Mouse (Mus musculus) cortical plate, adult 2 months (tissue): ENCODE measurements around the gene Tbp. TPM values are rescaled to one million over a fixed set of nuclear protein-coding genes. Genes with fewer than 3 reads are reported as not detected.
A peak's percentile ranks its signal among the peaks of the same experiment; 100 is the strongest.

Experiments used
- H3K27ac ChIP-seq: fragments of 200-500 bp; 2 replicates; pipeline ENCODE4 v1.5.1; 2012; ENCODE audit warnings: low read length, control low read depth, inconsistent platforms; ENCODE audit not compliant: insufficient read depth
- H3K4me1 ChIP-seq: fragments of 200-500 bp; 2 replicates; pipeline ENCODE4 v1.6.1; 2011; ENCODE audit warnings: low read length; ENCODE audit not compliant: control insufficient read depth, insufficient read depth
- H3K4me3 ChIP-seq: fragments of 200-500 bp; 2 replicates; pipeline ENCODE4 v1.5.1; 2011; ENCODE audit warnings: mild to moderate bottlenecking, low read length, control low read depth; ENCODE audit not compliant: insufficient read depth
- CTCF ChIP-seq: fragments of 200-500 bp; IDR thresholded peaks from 2 replicates; pipeline ENCODE4 v1.5.1; 2011; ENCODE audit warnings: mild to moderate bottlenecking, control low read depth, low read length; ENCODE audit not compliant: insufficient read depth; ENCODE audit errors: extremely low read depth
- POLR2A ChIP-seq: fragments of 200-500 bp; IDR thresholded peaks from 2 replicates; pipeline ENCODE4 v1.6.1; 2011; ENCODE audit warnings: mild to moderate bottlenecking, low read length, control low read depth; ENCODE audit not compliant: insufficient read depth; ENCODE audit errors: extremely low read depth
- polyA plus RNA-seq: library from polyadenylated mRNA; depleted of rRNA; stranded (reverse); fragments of >200 nt; gene quantifications from 2 replicates; pipeline ENCODE4 v1.2.3, GENCODE M21; 2012

Tbp gene
- polyA plus RNA-seq, 1 experiment: 40.8 TPM

DNA sequence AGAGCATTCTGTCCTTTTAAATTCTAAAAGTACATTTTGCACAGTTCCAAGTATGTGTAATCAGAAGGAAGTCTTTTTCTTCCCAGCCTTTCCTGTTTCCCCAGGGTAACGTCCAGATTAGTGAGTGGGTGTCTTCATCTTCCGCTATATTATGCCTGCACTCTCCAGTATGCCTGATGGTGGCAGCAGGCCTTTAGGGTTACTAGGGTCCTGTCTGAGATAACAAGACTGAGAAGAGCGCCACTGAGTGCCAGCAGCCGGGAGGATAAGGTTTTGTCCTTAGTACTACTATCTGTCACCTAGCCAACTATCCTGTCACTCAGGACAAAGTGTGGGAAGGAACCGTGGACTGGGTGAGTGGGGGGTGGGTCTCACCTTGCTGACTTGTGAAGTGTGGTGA lies 18.1 kb downstream of the Tbp start:
- Histone ChIP-seq H3K4me1 (no peaks in the 10 kb centered on the region), H3K4me3 (no peak overlapping the region), H3K27ac (no peak overlapping the region)
- no peak for TF ChIP-seq CTCF
- no peak for TF ChIP-seq POLR2A

- Histone ChIP-seq H3K4me3 (no peak overlapping the region), H3K4me1 (no peaks in the 10 kb centered on the region), H3K27ac (no peak overlapping the region)
- TF ChIP-seq CTCF (no peak), POLR2A (no peak)
These were observed 18.5 kb downstream of the Tbp start for GRCm38 (mm10) chr17:15518186-15518585.

GRCm38 (mm10) chr17:15518766-15519165 lies 19.1 kb downstream of the Tbp start:
- no peak for TF ChIP-seq CTCF
- TF ChIP-seq POLR2A: no peak
- H3K4me1 ChIP-seq: no peaks in the 10 kb centered on the region
- H3K4me3 ChIP-seq: no peak overlapping the region
- no peak overlapping the region for H3K27ac ChIP-seq

DNA sequence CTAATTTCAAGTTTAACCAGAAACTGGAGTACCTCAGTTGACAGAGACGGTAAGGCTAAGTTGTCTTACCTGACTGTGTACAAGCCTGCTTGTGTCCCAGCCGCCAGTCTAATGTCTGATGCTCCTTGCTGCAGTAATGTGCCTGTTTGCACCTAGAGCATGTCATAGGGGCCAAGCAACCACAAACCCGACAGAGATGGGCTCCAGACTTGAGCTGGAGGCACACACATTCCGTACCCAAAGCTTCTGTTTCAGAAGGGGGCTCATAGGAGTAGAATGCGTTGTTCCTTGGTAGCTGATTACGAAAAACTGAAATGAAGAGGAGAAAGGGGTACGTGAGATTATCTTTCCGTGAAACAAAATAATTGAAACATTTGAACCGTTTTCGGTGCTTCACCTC lies 26.6 kb downstream of the Tbp start:
- no peak overlapping the region for H3K27ac ChIP-seq
- H3K4me3 ChIP-seq: peak overlapping the region; percentile 42
- TF ChIP-seq POLR2A (no peak), CTCF (no peak)
- H3K4me1 ChIP-seq: peaks cover 4% of the 10 kb centered on the region; the same call in 1 of the 2 replicates

DNA sequence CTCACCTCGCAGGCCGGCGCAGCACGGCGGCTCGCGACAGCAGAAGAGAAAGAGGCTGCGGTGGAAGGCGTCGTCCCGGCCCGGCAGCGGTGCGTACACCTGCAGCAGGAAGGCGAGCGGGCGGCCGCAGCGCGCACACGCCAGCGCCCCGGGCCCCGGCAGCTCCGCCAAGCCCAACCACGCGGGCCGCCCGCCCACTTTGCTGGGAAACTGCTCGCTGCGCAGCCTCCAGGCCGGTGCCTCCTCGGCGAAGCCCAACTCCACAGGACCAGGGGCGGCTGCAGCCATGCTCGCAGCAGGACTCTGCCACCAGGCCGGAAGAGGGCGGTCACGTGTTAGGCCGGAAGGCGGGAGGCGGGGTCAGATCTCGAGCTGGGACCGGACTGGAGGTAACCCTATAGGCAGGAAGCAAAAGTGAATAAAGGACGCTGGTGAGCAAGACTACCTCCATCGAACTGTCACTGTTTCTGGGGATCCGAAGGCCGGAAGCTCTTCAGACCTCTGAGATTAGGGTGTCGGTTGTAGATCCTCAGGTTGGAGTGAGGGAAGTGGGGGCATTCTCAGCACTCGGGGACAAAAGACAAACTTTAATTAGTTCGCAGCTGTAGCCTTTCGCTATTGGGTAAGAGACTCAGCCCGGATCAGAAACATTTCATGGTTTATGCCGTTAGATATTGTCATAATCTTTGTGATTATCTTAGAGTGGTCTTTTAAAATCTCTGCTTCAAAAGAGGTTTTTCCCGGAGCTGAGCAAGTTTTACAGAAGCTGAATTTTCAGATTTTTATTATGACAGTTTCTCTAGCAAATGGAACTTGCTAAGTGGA lies 27.5 kb downstream of the Tbp start, which contains the start of gene Pdcd2:
Gene Pdcd2, minus strand, starts transcription at position 316 of the 825 bp plus-strand sequence.
- peak within 1 kb of the TSS; percentile 42 for H3K4me3 ChIP-seq
- H3K27ac ChIP-seq: no peak within 1 kb of the TSS; the same call in 1 of the 2 replicates
- H3K4me1 ChIP-seq: peaks cover 4% of the 10 kb centered on the region; the same call in 1 of the 2 replicates
- no peak for TF ChIP-seq CTCF
- peak; percentile 72 for TF ChIP-seq POLR2A

DNA sequence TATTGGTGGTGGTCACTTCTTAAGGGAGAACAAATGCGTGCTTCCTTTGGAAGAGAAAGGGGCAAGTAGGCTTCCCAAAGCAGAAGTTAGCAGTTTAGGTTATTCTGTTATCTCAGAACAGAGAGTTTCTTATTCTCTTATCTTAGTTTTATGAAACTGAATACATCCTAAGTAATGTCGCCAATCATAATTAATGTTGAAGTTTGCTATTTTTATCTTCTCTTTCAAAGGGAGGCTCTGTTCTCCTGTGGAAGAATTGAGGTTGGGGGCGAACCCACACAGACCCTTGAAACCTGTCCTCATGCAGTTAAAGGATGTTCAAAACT lies 28.1 kb downstream of the Tbp start:
- H3K4me1 ChIP-seq: peaks cover 4% of the 10 kb centered on the region; the same call in 1 of the 2 replicates
- H3K27ac ChIP-seq: no peak overlapping the region
- H3K4me3 ChIP-seq: no peak overlapping the region; the same call in 1 of the 2 replicates
- TF ChIP-seq CTCF: no peak
- no peak for TF ChIP-seq POLR2A

DNA sequence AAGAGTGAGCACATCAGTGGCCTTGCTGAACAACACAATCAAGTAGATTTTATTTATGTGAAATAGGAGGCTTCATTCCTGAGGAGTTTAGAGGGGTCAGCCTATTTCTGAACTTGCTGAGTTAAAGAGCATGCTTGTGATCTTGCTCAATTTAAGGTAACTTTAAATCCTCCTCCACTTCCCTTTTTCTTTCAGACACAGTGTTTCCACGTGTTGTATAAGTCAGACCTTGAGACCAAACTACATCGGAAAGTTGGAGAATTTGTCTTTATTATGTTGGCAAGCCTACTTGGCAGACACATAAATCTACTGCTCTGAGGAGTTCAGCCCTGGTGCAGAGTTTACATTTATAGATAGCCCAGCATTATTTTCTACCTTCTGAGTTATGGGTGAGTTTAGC lies 29.2 kb downstream of the Tbp start:
- H3K4me1 ChIP-seq: peaks cover 4% of the 10 kb centered on the region; the same call in 1 of the 2 replicates
- H3K27ac ChIP-seq: no peak overlapping the region
- no peak overlapping the region for H3K4me3 ChIP-seq
- TF ChIP-seq CTCF (no peak), POLR2A (no peak)

DNA sequence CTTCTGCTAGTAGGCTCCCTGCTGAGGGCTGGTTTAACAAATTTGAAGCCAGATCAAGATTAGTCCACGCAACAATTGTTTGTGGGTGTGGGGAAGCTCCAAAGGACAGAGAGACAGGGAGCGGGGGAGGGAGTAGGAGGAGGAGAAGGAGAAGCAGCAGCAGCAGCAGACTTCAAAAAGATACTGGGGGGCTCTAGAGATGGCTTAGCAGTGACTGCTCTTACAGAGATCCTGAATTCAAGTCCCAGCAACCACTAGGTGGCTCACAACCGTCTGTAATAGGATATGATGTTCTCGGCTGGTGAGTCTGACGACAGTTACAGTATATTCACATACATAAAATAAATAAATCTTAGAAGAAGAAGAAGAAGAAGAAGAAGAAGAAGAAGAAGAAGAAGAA lies 30.5 kb downstream of the Tbp start:
- peaks cover 4% of the 10 kb centered on the region; the same call in 1 of the 2 replicates for H3K4me1 ChIP-seq
- H3K27ac ChIP-seq: no peak overlapping the region
- no peak for TF ChIP-seq POLR2A
- TF ChIP-seq CTCF: peak; percentile 43
- no peak overlapping the region for H3K4me3 ChIP-seq

DNA sequence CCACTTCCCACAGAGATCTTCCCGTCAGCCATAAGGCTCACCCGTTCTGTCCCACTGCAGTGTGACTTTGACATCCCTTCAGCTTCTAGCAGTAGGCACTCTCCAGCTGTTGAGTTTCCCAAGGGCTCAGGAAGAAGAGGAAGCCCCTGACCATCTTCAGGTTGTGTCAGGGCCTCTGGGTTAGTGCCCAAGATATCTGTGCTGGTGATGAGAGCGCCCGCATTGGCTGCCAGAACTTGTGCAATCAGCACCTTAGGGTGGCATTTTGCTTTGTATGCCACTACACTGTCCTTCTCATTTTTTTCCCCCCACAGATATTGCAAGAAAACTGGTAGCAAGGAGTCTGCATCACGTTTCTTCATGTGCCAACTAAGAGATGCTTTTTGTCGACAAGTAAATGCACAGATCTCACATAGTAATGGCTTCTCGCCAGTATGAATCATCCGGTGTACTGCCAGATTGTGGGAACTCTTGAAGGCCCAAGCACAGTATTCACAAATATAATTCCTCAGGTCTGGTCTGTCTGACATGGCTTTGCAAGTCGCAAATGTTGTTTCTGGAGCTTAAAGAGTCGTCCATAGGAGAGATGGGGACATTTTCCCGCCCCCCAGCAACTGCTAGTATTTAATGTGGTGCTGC lies 35.6 kb downstream of the Tbp start:
- TF ChIP-seq POLR2A: no peak
- no peak for TF ChIP-seq CTCF
- Histone ChIP-seq H3K27ac (no peak overlapping the region), H3K4me1 (peaks cover 2% of the 10 kb centered on the region; the same call in 1 of the 2 replicates), H3K4me3 (no peak overlapping the region)
